Mouse (Mus musculus): ENCODE results near the gene Acadvl. TPM values are rescaled to one million over a fixed set of nuclear protein-coding genes. Genes with fewer than 3 reads are reported as not detected.
A peak's percentile ranks its signal among the peaks of the same experiment; 100 is the strongest.

The Acadvl gene
- polyA plus RNA-seq, 1 experiment from 2014 or later = 215 TPM

- peak overlapping the region; percentile 20; the same call in 1 of the 2 replicates for H3K4me3 ChIP-seq (ENCODE audit: low read depth, low read length)
- no peak for ATAC-seq
- no peaks in the 10 kb centered on the region for H3K36me3 ChIP-seq (ENCODE audit: control insufficient read depth, insufficient read depth)
- H3K4me2 ChIP-seq (replicated peaks; ENCODE audit: low read depth) = peak overlapping the region; percentile 50
- no peak for TF ChIP-seq CTCF (IDR thresholded peaks at IDR 0.05; ENCODE audit: low read depth)
- WGBS = 11% methylated on average over 25 of the region's 29 CpGs
- peaks cover 28% of the 10 kb centered on the region for H3K27me3 ChIP-seq (replicated peaks; ENCODE audit: control insufficient read depth, insufficient read depth, low read length)
- H3K9me3 ChIP-seq (ENCODE audit: control insufficient read depth) = no peaks in the 10 kb centered on the region
- H3K27ac ChIP-seq (ENCODE audit: low read depth, low read length) = no peak overlapping the region
- peak overlapping the region; percentile 7; the same call in 1 of the 2 replicates for H3K9ac ChIP-seq (ENCODE audit: low read depth, low read length)
- H3K4me1 ChIP-seq (replicated peaks; ENCODE audit: control insufficient read depth, insufficient read depth, low read length) = 0 out of 2 replicates have a peak, but pooled peaks cover 2% of the 10 kb centered on the region
These were observed 8.4 kb upstream of the Acadvl start for GRCm38 (mm10) chr11:70023481-70024150.

GRCm38 (mm10) chr11:70021264-70022132, 6.3 kb upstream of the Acadvl start:
- H3K4me3 ChIP-seq (ENCODE audit: low read depth, low read length) = peak overlapping the region; percentile 45
- H3K4me2 ChIP-seq (replicated peaks; ENCODE audit: low read depth) = peak overlapping the region; percentile 71
- 0 out of 2 replicates have a peak, but pooled peaks have one; percentile 17 for TF ChIP-seq CTCF (IDR thresholded peaks at IDR 0.05; ENCODE audit: low read depth)
- H3K27me3 ChIP-seq (replicated peaks; ENCODE audit: control insufficient read depth, insufficient read depth, low read length) = peaks cover 20% of the 10 kb centered on the region
- peak; percentile 77 for ATAC-seq
- 0 out of 2 replicates have a peak, but pooled peaks cover 2% of the 10 kb centered on the region for H3K4me1 ChIP-seq (replicated peaks; ENCODE audit: control insufficient read depth, insufficient read depth, low read length)
- 2% methylated on average over 40 of the region's 40 CpGs for WGBS
- no peaks in the 10 kb centered on the region for H3K9me3 ChIP-seq (ENCODE audit: control insufficient read depth)
- H3K9ac ChIP-seq (ENCODE audit: low read depth, low read length) = no peak overlapping the region; the same call in 1 of the 2 replicates
- H3K36me3 ChIP-seq (ENCODE audit: control insufficient read depth, insufficient read depth) = no peaks in the 10 kb centered on the region
- no peak overlapping the region for H3K27ac ChIP-seq (ENCODE audit: low read depth, low read length)

DNA sequence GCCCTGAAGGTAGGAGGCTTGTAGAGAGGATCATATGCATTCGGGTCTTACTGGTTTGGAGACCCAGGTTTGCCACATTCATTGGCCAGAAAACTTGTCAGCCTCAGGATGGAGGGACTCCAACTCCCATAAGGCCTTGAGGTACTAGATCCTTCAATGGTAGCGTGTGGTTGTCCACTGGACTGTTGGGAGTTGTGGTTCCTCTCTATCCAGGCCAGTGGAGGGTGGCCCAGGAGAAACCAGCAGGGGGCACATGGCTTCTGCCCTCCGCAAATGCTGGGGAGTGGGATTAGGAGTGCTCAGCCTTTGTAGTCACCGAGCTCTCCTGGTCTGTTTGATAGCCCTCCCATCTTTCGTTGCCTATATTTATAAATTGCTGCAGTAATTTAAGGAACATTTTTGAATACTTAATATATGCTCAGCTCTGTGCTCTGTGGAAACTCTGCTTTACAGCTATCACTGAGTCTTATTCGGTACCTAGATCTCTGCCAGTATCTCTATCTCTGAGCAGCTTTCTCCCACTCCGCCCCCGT, 5.6 kb upstream of the Acadvl start:
- Histone ChIP-seq H3K4me2 (replicated peaks; ENCODE audit: low read depth) (peak overlapping the region; percentile 71), H3K9me3 (ENCODE audit: control insufficient read depth) (no peaks in the 10 kb centered on the region), H3K27ac (ENCODE audit: low read depth, low read length) (no peak overlapping the region), H3K4me3 (ENCODE audit: low read depth, low read length) (peak overlapping the region; percentile 45), H3K9ac (ENCODE audit: low read depth, low read length) (no peak overlapping the region; the same call in 1 of the 2 replicates), H3K36me3 (ENCODE audit: control insufficient read depth, insufficient read depth) (no peaks in the 10 kb centered on the region), H3K27me3 (replicated peaks; ENCODE audit: control insufficient read depth, insufficient read depth, low read length) (peaks cover 18% of the 10 kb centered on the region), H3K4me1 (replicated peaks; ENCODE audit: control insufficient read depth, insufficient read depth, low read length) (0 out of 2 replicates have a peak, but pooled peaks cover 2% of the 10 kb centered on the region)
- WGBS = 2% methylated on average over 8 of the region's 8 CpGs
- TF ChIP-seq CTCF (IDR thresholded peaks at IDR 0.05; ENCODE audit: low read depth) = peak; percentile 77
- ATAC-seq = peak; percentile 79

GRCm38 (mm10) chr11:70020022-70020631, 4.9 kb upstream of the Acadvl start:
- WGBS = 32% methylated on average over 8 of the region's 8 CpGs
- H3K9me3 ChIP-seq (ENCODE audit: control insufficient read depth) = no peaks in the 10 kb centered on the region
- TF ChIP-seq CTCF (IDR thresholded peaks at IDR 0.05; ENCODE audit: low read depth) = no peak
- H3K36me3 ChIP-seq (ENCODE audit: control insufficient read depth, insufficient read depth) = no peaks in the 10 kb centered on the region
- no peak overlapping the region for H3K4me3 ChIP-seq (ENCODE audit: low read depth, low read length)
- H3K4me1 ChIP-seq (replicated peaks; ENCODE audit: control insufficient read depth, insufficient read depth, low read length) = 0 out of 2 replicates have a peak, but pooled peaks cover 5% of the 10 kb centered on the region
- H3K9ac ChIP-seq (ENCODE audit: low read depth, low read length) = 0 out of 2 replicates have a peak overlapping the region, but pooled peaks have one; percentile 11
- H3K27me3 ChIP-seq (replicated peaks; ENCODE audit: control insufficient read depth, insufficient read depth, low read length) = peaks cover 17% of the 10 kb centered on the region
- ATAC-seq = no peak
- H3K4me2 ChIP-seq (replicated peaks; ENCODE audit: low read depth) = peak overlapping the region; percentile 58; the same call in 1 of the 2 replicates
- no peak overlapping the region; the same call in none of the 2 replicates for H3K27ac ChIP-seq (ENCODE audit: low read depth, low read length)

GRCm38 (mm10) chr11:70019495-70020021, 4.3 kb upstream of the Acadvl start:
- peak overlapping the region; percentile 58 for H3K4me2 ChIP-seq (replicated peaks; ENCODE audit: low read depth)
- H3K27me3 ChIP-seq (replicated peaks; ENCODE audit: control insufficient read depth, insufficient read depth, low read length) = peaks cover 12% of the 10 kb centered on the region
- WGBS = 33% methylated on average over 2 of the region's 2 CpGs
- H3K9ac ChIP-seq (ENCODE audit: low read depth, low read length) = 0 out of 2 replicates have a peak overlapping the region, but pooled peaks have one; percentile 11
- 0 out of 2 replicates have a peak, but pooled peaks cover 8% of the 10 kb centered on the region for H3K4me1 ChIP-seq (replicated peaks; ENCODE audit: control insufficient read depth, insufficient read depth, low read length)
- ATAC-seq = no peak
- H3K36me3 ChIP-seq (ENCODE audit: control insufficient read depth, insufficient read depth) = no peaks in the 10 kb centered on the region
- H3K4me3 ChIP-seq (ENCODE audit: low read depth, low read length) = 0 out of 2 replicates have a peak overlapping the region, but pooled peaks have one; percentile 43
- no peak overlapping the region for H3K27ac ChIP-seq (ENCODE audit: low read depth, low read length)
- TF ChIP-seq CTCF (IDR thresholded peaks at IDR 0.05; ENCODE audit: low read depth) = no peak
- H3K9me3 ChIP-seq (ENCODE audit: control insufficient read depth) = no peaks in the 10 kb centered on the region

Data from intestine, postnatal 0 days (tissue).